ENCODE assay signal across 8 mouse cellular contexts in genomic region chr1:64223779-64224687, GRCm38 (mm10).
DNase-seq lines count a peak whose midpoint lies in the region; ATAC-seq lines count a peak whose summit lies in the region.

No protein-coding gene starts in this region.

- no peaks in the 10 kb centered on the region for H3K36me3 ChIP-seq in embryonic facial prominence, embryonic 13.5 days
- no peaks in the 10 kb centered on the region for H3K36me3 ChIP-seq in hindbrain, embryonic 11.5 days (ENCODE audit: control insufficient read depth, insufficient read depth, low read length)

- peaks cover 28% of the 10 kb centered on the region for H3K4me1 ChIP-seq in embryonic facial prominence, embryonic 13.5 days
- peaks cover 4% of the 10 kb centered on the region; the same call in 1 of the 2 replicates for H3K4me1 ChIP-seq in hindbrain, embryonic 11.5 days (replicated peaks; ENCODE audit: control insufficient read depth, insufficient read depth, low read length)

- H3K9ac ChIP-seq in embryonic facial prominence, embryonic 13.5 days = no peak overlapping the region
- 0 out of 2 replicates have a peak overlapping the region, but pooled peaks have one; percentile 15 for H3K9ac ChIP-seq in hindbrain, embryonic 11.5 days (ENCODE audit: low read depth, low read length)

- peak; percentile 35 for DNase-seq in embryo, embryonic 10.5 days (ENCODE audit: low spot score)
- no peak for DNase-seq in embryo, embryonic 9.5 days (ENCODE audit: extremely low spot score)
- peak; percentile 79 for DNase-seq in MN1 (ENCODE audit: low spot score)
- peak; percentile 62 for DNase-seq in hindbrain, embryonic 11.5 days (ENCODE audit: low spot score)
- DNase-seq in lung, postnatal 4 days = peak; percentile 45 to 51
- DNase-seq in ovary, postnatal 36 days (ENCODE audit: low spot score) = no peak

- H3K9me3 ChIP-seq in embryonic facial prominence, embryonic 13.5 days = no peaks in the 10 kb centered on the region
- H3K9me3 ChIP-seq in hindbrain, embryonic 11.5 days (ENCODE audit: control insufficient read depth, low read length) = no peaks in the 10 kb centered on the region

- peak; percentile 10; the same call in 1 of the 2 replicates for ATAC-seq in embryonic facial prominence, embryonic 13.5 days (ENCODE audit: insufficient number of reproducible peaks, insufficient read depth, low FRiP score, low TSS enrichment, low read depth)
- ATAC-seq in hindbrain, embryonic 11.5 days (ENCODE audit: low FRiP score) = peak; percentile 68
- ATAC-seq in megakaryocyte-erythroid progenitor cell, adult 5-6 weeks (replicated peaks; ENCODE audit: low FRiP score, low TSS enrichment, poor library complexity, severe bottlenecking) = no peak

- H3K4me2 ChIP-seq in embryonic facial prominence, embryonic 13.5 days = no peak overlapping the region
- H3K4me2 ChIP-seq in hindbrain, embryonic 11.5 days (replicated peaks; ENCODE audit: low read depth, low read length) = no peak overlapping the region

- 71% methylated on average over 19 of the region's 19 CpGs for WGBS in embryonic facial prominence, embryonic 13.5 days
- 70% methylated on average over 19 of the region's 19 CpGs for WGBS in hindbrain, embryonic 11.5 days

- H3K27ac ChIP-seq in embryonic facial prominence, embryonic 13.5 days = no peak overlapping the region
- peak overlapping the region; percentile 37 for H3K27ac ChIP-seq in hindbrain, embryonic 11.5 days (ENCODE audit: low read depth, low read length)

- H3K4me3 ChIP-seq in embryonic facial prominence, embryonic 13.5 days = no peak overlapping the region
- H3K4me3 ChIP-seq in hindbrain, embryonic 11.5 days (ENCODE audit: low read depth, low read length) = no peak overlapping the region

- no peaks in the 10 kb centered on the region for H3K27me3 ChIP-seq in embryonic facial prominence, embryonic 13.5 days
- H3K27me3 ChIP-seq in hindbrain, embryonic 11.5 days (ENCODE audit: control insufficient read depth, insufficient read depth, low read length) = no peaks in the 10 kb centered on the region

Comparison
In these comparisons a context has a peak if more than half of its experiments do, and no peak if none do; other contexts are left out.
1. DNase-seq: peak in embryo, embryonic 10.5 days (single experiment), MN1 (single experiment), hindbrain, embryonic 11.5 days (single experiment) and lung, postnatal 4 days (2 of 2); none in embryo, embryonic 9.5 days (single experiment) and ovary, postnatal 36 days (single experiment).